Mouse (Mus musculus) cerebellum, adult 18-20 months (tissue): ENCODE data around the gene Cyth2.

Source experiments
- DNase-seq, 2 experiments: peaks; one replicate each; pipeline ENCODE4 v3.0.0; 2021

Gene Cyth2

DNA sequence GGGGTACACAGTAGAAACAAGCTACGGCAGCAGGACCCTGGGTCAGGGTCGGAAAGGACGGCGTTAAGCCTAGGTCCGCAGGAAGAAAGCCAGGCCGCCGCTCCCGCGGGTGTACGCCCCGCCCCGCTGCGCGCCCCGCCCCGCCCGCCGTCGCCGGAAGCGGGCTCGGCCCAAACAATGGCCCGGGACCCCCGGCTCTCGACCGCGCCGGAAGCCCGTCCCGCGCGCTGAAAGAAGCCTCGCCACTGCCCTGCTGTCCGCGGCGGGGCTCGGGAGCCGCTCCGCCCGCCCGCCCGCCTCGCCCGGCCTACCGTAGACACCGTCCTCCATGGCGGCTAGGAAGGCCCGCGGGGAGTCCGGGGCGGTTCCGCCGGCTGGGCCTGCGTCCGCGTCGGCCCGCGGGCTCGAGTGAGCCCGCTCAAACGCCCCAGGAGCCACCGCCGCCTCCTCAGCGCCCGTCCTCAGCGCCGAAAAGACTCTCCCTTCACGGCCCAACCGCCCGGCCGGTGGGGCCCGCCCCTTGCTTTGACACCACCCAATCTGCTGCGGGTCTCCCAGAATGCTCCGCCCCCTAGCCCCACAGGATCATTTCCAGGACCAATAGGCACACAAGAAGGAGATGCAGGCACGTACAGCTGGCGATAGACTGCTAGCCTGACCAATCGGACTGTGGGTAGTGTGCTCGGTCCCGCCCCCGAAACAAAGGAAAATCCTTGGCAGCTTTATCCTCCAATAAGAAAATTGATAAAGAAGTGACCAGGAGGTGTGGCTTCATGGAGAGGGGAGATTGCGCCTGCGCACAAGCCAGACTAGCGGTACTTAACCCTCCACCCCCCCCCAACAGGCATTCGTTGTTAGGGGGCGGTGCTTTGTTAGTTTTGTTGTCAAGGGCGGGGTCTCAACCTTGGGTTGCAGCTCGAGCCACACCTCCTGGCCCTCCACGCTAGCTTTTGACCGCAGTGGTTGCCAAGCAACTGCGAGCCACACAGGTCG lies at the start of gene Cyth2:
Gene Cyth2 (minus strand): TSS at position 795 of the 993 bp plus-strand sequence.
- DNase-seq, result peak; percentile 99 to 100

DNA sequence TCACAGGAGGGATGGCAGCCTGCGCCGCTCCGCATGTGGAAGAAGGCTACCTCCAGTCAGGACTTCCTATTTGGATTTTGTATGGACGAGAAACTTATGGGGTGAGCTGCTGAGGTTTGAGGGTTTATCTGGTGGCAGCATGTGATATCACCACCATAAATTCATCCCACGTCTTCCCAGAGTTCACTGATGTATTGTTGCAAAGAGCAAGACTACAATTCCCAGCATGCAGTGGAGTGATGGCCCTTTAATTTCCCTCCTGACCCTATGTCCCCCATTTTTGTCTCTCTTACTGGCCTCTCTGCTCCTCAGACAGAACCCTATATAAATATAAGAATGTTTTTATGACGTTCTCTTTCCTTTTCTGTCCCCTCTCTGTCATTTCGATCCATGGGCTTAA lies 48.4 kb upstream of the Cyth2 start:
- no peak for DNase-seq

DNA sequence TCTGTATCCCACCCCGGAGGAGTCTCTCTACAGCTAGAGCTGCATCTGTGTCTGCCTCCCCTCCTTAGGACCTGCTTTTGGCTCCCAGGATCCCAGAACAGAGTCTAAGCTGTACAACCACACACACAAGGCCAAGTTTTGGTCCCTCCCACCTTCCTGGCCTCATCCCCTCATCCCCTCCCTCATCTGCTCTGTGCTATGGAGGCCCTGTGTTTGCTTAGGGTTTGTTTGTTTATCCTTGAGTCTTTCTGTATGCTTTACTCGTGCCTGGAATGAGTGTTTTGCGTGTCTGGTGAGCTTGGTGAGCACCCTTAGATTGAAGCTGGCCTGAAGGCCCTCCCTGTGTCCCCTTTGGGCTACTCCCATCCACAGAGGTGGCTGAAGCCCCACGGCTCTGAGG lies 44.6 kb upstream of the Cyth2 start:
- DNase-seq, result no peak

DNA sequence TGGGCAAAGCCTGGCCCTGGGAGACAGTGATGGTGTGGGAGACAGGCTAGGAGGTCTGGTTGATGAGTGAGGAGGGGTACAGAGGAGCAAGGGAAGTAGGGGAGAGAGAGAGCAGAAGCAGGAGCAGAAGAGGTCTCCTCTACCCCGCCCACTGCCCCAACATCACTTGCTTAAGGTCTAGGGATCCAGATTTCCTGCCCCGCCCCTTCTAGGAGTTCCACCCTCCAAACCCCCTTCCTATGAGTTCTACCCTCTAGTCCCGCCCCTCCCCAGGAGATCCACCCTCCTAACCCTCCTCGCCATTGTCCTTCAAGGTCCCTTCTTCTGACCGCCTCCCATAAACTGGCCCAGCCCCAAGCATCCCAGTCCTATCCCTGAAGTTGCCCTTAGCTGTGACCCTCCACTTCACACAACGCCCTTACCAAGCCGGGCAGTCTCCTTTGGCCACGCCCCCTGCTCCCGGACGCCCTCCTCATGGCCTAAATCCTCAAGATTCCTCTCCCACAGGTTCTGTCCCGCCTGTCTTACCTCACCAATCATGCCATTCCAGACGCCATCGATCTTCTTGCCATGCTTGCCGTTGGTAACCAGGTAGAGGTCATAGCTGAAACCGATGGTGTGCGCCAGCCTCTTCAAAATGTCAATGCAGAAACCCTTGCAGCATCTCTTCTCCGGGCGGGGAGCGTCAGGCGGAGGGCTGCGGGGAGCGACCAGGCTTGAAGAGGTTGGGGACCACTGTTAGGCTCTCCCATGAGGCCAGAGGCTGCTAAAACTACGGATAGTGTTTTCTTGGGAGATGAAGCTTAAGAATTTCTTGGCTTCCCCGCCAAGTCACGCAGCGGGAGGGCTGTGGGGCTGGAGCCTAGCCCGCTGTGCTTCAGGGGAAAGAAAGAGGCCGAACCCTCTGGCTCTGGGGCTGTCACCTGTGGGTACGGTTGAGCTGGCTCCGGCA lies 42.8 kb upstream of the Cyth2 start:
- peak; percentile 69 to 72 for DNase-seq

DNA sequence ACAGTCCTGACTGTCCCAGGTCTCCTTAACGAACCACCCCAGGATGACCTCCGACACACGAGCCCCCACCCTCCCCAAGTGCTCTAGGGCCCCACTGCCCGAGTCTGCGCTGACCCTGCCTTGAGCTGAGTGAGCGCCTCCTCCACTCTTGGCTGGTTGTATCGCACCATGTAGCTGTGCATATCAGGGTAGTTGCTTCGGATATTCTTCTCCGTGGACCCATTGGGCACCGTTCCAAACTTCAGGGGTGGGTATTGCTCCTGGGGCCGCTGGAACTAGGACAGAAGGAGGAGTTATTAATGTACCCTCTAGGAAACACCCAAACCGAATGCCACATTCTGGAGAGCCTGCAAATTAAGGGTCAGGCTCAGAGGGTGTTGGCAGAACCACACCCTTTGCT lies 38.7 kb upstream of the Cyth2 start:
- no peak for DNase-seq

DNA sequence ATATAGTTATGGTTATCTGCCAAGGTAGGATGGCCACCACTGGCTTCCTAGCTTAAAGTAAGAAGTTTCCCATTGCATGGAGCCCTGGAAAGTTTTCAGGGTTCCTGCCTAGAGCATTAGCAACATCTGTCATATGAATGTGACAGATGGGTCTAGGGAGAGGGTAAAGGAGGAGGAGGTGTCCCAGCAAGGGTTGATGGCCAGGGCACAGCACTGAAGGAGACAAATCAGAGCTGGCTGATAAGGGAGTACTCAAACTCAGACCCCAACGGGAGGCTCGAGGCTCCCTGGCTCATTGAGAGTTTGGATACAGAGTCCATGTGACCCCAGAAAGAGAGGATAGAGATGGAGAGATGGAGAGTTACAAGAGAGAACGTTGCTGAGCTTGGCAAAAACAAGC lies 36.3 kb upstream of the Cyth2 start:
- DNase-seq, result no peak

DNA sequence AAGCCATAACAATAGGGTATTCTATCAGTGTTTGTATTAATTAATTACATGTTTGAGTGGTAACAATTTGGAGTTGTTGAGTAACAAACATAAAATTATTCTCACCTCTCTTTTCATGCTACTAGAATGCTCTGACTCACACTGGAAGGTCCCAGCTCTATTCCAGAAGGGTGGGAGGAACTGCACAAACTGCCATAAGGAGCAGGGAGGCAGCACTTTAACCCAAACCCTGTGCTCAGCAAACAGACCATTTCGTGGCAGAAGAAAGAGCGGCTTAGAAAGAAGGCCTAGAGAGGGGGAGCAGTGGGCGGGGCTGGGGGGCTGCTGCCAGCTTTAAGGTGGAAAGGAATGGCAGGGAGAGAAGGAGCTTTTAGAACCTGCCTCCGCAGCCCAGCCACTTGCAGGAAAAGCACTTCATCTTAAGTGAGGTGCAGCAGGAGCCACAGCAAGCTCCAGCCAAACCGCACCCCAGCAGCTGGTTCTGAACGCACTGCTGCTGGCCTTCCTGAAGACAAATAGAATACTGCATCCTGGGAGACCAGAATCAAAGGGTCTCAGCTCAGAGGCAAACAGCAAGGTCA lies 34.2 kb upstream of the Cyth2 start:
- no peak for DNase-seq

DNA sequence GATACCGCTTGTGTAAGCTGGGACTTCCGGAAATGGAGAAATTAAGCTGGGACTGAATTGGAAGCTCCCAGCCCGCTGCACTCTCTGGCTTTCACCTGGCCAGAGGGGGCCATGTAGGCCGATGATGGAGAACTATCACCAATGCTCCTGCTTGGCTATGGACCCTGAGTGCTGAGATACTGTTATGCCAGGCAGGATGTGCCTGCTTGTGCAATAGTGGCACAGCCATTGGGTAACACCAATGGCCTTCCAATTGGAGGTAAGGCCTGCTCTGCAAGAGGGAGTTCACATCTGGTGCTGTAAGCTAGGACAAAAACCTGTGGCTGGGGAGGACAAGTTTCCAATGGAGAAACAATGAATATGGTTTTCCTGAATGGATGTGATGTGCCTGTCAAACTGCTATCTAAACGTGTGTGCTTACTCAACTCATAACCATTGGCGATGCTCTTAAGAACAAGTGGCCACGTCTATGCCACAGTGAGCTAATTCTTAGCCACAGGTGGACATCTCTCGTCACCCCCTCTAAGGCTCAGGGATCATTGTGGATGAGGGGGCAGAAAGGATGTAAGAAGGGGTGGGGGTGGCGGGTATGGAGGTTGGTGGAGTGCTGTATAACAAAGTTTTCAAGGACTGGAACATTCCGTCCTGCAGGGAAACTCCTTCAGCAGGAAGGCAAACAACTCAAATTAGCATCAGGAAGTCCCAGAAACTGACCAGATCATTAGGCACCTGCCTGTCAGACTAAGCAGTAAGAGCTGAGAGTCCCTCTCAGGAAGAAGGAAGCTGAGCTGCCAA lies 28.8 kb upstream of the Cyth2 start:
- DNase-seq, result no peak

DNA sequence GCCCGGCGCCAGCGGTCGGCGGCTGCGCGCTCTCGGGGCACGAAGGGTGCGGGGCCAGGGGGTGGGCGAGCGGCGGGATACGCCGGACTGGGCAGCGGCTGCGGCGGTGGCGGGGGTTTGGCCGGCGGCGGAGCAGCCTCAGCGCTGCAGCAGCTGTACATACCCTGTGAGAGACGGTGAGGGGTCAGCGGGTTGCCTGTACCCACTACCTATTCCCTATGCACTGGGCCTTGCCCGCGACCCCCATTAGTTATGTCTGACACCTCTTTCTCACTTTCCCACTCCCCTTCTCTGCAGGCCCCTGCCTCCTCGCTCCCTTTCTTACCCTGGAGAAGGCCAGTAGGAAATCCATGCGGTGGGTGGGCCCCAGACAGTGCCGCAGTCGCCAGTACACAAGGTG lies 19.5 kb upstream of the Cyth2 start:
- no peak for DNase-seq

DNA sequence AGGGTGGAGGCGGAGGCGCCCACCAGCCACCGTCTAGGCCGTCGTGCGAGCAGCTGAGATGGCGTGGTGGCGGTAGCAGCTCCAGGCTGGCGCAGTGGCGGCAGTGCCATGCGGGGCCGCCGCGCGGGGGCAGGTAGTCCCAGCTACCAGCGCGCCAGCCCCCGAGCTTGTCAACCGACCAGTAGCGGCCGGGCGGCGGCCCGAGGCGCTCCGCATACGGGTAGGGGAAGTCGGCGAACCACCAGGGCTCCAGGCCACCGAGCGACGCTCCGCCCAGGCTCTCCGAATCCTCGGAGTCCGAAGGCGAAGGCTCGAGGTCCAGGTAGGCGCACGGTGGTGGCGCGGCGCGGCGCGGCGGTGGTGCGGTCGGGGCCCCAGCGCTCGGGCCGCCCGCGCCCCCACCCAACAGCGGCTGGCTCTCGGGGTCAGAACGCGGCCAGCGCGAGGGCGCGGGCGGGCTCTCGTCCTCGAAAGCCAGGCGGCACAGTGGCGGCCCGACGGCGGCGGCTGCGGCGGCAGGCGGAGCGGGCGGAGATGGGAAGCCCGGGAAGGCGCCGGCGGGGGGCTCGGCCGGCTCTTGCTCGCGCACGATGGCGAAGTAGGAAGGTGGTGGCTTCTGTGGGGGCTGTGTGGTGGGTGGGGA lies 18.9 kb upstream of the Cyth2 start:
- no peak for DNase-seq

DNA sequence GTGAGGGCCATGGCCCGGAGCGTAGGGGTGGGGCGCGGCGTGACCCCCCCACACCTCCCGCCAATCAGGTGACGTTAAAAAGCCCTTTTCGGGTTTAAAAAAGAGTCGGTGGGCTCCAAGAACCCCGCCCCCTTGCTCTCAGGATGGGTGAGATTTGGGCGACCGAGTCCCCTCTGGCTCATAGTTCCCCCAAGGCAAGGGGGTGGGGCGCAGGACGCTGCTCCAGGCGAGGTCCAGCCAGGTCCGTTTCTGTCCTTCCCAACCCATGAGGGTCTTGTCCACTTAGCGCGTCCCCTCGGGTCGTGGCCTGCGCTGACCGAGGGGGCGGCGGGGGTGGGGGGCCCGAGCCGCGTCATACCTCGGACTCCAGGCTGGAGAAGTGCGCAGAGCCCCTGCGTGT lies 18.0 kb upstream of the Cyth2 start:
- DNase-seq, result peak in 1 of 2 experiments; percentile 20

DNA sequence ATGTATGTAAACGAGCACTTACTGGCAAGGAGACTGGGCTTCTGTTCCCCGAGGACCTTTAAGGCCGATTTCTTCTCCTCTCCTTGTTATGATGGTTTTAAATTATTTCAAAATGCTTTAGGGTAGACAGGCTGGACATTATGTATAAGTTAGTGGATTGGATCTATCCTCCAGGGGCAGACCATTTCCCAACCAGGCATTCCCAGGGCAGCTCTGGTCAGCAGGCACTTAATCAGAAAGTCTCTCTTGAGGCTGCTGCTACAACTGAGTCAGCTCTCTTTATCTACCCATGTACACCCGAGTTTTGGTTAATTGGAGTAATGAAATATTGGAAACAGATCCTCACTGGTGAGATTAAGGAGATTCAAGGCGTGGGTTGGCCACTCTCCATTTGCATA lies 16.7 kb upstream of the Cyth2 start:
- DNase-seq, result no peak

DNA sequence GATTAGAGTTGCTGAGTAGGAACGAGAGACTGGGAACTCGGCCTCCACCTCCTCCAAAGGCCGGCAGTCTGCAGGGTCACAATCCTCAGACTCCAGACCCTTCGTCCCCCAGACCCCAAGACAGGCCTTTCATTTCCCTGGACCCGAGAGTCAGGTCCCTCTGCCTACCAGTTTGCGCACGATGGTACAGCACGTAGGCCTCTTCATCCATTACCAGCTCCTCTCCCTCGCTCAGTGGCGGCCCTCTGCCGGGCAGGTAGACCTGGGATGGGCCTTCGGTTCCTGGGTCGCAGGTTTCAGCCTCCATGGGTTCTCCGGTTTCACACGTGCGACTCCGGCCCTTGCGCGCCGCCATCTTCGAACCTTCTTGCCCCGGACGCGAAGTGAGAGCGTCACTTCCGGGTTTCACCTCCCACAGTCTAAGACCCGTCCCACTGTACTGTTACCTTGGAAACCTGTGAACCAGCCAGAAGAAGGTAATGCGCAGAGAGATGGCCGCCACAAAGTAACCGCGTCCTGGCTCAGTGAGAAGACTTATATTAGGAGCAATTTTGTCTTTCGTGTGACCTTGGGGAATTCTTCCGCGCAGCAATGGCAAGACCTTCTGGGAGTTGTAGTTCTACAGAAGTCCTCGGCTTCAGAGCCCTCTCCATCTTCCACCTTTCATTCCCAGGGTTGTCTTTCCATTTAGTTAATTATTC lies 16.2 kb upstream of the Cyth2 start, which contains the start of gene Grwd1:
Gene Grwd1 (minus strand): TSS at position 518 of the 701 bp plus-strand sequence.
- peak; percentile 84 to 88 for DNase-seq

DNA sequence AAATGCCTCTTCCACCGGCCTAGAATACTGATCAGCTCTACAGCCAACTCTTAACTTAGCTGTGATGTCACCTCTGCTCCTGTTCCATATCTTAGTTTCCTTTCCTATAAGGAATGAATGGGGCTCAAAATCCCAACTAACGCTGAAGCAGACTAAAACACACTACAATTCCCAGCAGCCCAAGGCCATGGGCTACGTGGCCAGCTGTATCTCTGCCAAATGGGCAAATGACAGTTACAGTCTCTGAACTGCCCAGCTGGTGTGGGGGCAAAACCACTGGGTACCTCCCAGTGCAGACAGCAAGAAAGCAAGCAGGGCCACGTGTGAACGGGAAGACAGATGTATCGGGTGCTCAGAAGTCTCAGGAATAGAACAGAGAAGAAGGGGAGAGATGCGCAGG lies 12.2 kb upstream of the Cyth2 start:
- DNase-seq, result no peak

DNA sequence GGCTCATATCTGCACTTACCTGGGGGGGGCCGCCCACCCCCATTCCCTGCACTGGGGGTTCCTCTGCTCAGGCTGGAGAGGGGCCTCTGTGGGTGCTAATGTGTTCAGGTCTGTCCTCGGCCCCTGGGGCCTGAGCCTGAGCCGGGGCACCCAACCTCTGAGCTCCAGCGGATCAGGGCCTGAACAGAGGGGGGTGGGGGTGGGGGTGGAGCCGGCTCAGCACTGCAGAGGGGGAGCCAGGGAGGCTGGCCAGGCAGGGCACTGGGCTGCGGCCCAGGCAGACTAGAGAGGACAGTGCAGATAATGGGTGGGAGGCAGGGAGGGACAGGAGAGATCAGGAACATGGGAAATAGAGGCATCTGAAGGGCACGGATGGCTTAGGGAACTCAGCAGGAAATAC lies 10.2 kb upstream of the Cyth2 start, which contains the start of gene Kcnj14:
Gene Kcnj14 (minus strand): TSS at position 185 of the 400 bp plus-strand sequence.
- no peak for DNase-seq

DNA sequence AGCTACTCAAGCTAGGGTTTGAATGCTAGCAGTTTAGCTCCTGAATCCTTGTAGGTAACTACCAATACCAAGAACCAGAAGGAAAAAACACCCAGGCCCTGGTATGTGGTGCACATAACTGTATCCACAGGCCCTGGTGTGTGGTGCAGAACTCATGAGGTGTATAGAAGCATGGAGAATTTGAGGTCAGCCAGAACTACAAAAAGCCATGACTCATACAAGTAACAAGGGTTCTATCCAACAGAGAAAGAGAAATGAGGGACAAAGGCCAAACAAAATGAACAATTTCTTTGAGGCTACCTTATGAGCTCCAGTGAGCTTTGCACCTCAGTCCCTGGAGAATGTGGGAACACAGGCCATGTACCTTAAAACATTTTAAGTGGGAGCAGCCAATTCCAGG lies 6.5 kb upstream of the Cyth2 start:
- DNase-seq, result no peak

DNA sequence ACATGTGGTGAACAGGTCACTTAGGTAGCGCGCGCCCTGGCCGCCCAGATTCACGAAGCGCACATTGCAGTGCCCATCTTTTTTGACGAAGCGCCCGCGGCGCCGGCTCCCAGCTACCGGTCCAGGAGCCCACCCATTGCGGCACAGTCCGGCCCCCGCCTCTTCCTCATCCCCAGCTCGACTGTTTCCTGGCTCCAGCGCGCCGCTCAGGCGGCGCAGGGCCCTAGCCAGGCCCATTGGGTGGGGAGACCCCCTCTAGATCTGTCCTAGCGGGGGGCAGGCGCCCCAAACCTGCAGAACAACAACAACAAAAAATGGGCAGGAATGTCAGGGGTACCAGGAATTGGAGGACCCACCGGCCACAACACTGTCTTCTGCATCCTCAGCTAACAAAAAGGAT lies 5.5 kb upstream of the Cyth2 start:
- no peak for DNase-seq

DNA sequence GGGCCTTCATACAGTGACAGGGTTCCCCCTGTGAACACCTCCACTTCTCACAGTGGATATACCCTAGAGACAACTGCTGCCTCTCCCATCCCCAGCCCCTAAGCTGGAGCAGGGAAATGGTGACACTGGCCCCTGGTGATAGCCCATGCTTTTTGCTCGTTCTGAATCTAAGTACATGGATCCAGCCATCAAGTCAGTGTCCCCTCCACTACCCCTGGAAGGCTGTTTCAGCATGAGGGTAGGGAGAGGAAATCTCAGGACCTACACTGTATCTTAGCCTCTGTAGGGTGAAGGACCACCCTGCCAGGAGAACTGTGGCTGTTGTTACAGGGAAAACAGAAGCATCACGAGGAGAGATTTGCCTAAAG lies 1.6 kb upstream of the Cyth2 start:
- no peak for DNase-seq

DNA sequence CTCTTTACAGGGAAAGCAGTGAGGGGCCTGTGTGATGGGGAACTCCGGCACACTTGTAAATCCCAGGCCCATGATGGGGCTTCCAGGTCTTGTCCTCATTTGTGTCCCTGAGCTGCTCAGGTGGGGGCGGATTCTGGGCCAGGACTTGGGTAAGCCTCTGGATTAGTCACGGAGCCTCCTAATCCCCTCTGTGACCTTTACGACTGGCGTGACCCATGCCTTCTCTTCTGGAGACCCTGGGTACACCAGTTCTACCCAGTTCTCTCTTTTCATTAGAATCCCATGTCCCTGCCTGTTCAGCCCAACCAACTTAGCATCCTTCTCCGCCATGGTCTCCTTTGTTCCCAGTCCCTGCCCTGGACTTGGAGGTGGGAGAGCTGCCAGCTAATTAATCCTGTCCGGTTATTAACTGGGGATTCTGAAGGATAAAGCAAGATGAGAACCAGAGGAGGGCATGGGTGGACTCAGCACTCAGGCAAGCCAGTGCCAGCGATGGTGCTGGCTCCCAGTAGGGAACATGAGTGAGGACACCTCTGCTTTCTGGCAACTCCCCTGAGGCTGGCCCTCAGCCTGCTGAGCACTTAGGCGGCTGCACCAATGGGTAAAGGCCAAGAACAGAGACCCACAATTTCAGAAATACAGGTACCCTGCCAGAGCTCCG lies 1.1 kb upstream of the Cyth2 start:
- DNase-seq, result peak in 1 of 2 experiments; percentile 27

DNA sequence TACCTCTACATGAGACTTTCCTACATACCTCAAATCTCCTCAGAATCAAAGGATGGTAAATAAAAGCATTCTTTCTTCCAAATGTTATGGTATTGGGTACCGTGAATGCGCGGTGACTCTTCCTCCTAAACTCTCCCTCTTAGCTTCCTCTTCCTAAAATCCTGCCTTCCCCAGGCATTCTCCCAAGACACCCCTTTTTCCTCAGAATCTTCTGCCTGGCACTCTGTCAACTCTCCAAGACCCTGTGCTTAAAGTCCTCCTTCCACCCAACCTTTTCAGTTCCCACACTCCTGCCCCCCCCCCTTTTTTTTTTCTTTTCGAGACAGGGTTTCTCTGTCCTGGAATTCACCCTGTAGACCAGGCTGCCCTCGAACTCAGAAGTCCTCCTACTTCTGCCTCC lies 460 bp upstream of the Cyth2 start:
- DNase-seq, result no peak
